Mouse (Mus musculus): ENCODE data around the gene Klhdc3. TPM values are rescaled to one million over a fixed set of nuclear protein-coding genes. Genes with fewer than 3 reads are reported as not detected.

Klhdc3 gene
- polyA plus RNA-seq, 1 experiment: 78.1 TPM

DNA sequence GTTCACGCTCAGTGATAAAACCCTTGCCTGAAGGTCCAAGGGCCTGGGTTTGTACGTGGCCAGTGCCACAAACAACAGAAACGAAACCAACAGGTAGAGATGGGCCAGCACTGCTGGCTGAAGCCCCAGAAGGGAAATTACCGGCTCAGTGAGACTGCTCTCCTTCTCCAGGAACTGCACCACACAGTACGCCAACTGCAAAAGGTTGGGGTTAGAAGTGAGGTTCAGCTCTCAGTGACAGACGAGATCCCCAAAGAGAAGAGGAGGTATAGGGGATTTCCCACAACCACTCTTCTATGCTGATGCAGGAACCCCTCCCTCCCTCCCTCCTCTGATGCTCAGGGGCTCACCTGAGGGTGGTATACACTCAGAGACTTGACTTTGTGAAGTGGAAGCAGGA lies 5.2 kb upstream of the Klhdc3 start:
- no peak for TF ChIP-seq CTCF (IDR thresholded peaks at IDR 0.05; ENCODE audit: insufficient read depth, low read length)
- no peak for TF ChIP-seq POLR2A (IDR thresholded peaks at IDR 0.05; ENCODE audit: borderline replicate concordance, extremely low read depth, low read depth, low read length)

DNA sequence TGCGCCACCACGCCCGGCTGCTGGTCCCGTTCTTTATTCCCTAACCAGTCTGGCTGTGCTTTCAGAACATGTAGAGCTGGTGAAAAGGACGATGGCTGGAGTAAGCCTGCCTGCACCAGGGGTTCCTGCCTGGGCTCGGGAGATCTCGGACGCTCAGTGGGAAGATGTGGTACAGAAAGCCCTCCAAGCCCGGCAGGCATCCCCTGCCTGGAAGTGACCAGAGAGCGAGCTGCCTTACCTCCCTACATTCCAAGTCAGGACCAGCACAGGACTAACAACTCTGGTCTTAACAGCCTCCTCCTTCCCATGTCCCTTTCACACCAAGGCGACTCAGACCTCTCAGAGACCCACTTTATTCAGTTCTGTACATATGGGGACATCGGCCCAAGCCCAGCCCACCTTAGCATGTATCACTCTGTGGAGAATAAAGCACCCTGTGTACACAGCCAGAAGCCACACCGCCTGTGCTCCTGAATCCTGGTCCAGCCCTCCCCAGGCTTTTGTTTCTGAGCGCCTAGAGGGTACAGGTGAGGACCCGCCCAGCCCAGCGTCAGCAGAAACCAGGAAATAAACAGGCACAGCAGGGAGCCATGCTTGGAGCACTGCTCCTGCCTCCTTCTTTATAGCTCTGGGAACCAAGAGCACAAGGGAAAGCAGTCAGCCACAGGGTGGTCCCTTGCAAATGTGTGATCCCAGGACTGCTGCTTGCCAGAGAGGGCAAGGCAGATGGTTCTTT lies 2.1 kb upstream of the Klhdc3 start:
- 87% methylated on average over 16 of the region's 16 CpGs for WGBS
- Histone ChIP-seq H3K4me3 (replicated peaks; ENCODE audit: extremely low read depth, low read depth, low read length) (no peak overlapping the region), H3K4me1 (ENCODE audit: control insufficient read depth, insufficient read depth, low read length) (peaks cover 6% of the 10 kb centered on the region; the same call in 1 of the 2 replicates)
- peak; percentile 13 for DNase-seq
- TF ChIP-seq CTCF (IDR thresholded peaks at IDR 0.05; ENCODE audit: insufficient read depth, low read length): no peak
- no peak for TF ChIP-seq POLR2A (IDR thresholded peaks at IDR 0.05; ENCODE audit: borderline replicate concordance, extremely low read depth, low read depth, low read length)

More for the DNA sequence above, 5.2 kb upstream of the Klhdc3 start:
- Histone ChIP-seq H3K4me1 (ENCODE audit: control insufficient read depth, insufficient read depth, low read length) (peaks cover 4% of the 10 kb centered on the region; the same call in 1 of the 2 replicates), H3K4me3 (replicated peaks; ENCODE audit: extremely low read depth, low read depth, low read length) (no peak overlapping the region)
- WGBS: 86% methylated on average over 6 of the region's 6 CpGs
- DNase-seq: no peak

DNA sequence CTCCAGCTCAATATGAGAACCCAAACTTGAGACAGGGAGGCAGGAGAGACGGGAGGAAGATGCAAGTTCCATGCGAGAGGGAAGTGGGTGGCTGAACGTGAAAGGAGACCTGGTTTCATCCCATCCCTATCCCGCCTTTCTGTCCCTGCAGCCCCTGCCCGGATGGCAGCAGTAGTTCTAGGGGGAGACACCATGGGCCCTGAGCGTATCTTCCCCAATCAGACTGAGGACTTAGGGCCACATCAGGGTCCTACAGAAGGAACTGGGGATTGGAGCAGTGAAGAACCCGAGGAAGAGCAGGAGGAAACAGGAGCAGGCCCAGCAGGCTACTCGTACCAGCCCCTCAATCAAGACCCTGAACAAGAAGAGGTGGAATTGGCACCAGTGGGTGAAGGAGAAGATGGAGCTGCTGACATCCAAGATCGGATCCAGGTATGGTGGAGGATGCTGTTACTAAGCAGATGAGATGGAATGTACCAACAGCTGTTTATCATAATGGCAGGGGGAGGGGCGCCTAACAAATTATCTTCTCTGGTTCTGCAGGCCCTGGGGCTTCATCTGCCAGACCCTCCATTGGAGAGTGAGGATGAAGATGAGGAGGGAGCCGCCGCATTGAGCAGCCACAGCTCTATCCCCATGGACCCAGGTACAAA lies 878 bp upstream of the Klhdc3 start:
- peaks cover 6% of the 10 kb centered on the region; the same call in 1 of the 2 replicates for H3K4me1 ChIP-seq (ENCODE audit: control insufficient read depth, insufficient read depth, low read length)
- TF ChIP-seq CTCF (IDR thresholded peaks at IDR 0.05; ENCODE audit: insufficient read depth, low read length) (no peak), POLR2A (IDR thresholded peaks at IDR 0.05; ENCODE audit: borderline replicate concordance, extremely low read depth, low read depth, low read length) (no peak)
- WGBS: 25% methylated on average over 12 of the region's 12 CpGs
- DNase-seq: peak; percentile 15
- peak overlapping the region; percentile 68 for H3K4me3 ChIP-seq (replicated peaks; ENCODE audit: extremely low read depth, low read depth, low read length)

DNA sequence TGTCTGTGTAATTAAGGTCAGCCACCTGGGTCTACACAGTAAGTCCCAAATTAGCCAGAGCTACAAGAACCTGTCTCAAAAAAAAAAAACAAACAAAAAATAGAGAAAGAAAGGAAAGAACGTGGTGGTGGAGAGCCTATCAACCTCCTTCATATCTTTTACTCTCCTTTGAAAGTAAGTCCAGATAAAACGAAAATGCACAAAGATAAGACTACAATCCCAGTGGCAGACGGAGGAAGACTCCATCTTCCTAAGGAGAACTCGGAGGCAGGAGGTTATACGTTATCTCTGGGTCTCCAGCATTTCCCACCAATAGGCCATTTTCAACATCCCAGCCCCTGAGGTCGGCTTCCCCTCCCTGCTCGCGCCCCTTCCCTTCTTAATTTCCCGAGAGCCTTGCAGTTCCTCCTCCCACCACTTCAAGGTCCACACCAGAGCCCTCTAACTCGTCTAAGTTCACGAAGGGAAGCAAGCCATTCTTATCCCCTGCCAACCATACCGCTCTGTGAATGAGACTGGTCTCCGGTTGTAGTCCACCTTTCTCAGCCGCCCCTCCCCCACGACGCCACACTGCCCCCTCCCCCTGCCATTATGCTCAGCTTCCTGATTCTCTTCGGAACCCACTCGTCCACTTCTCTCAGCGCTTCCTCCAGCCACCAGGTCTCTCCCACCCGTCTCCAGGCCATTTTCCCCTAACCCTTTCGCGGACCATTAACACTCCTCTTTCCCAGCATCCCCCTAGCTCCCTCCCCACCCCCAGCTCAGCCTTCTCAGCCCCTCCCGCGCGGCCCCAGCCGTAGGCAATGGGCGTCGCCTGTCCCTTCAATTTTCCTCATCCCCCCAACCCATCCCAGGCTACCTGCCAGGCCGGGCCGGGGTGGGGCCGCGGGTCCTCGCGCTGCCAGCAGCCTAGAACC lies 613 bp downstream of the Klhdc3 start:
- WGBS: 1% methylated on average over 34 of the region's 34 CpGs
- H3K4me1 ChIP-seq (ENCODE audit: control insufficient read depth, insufficient read depth, low read length): peaks cover 6% of the 10 kb centered on the region; the same call in 1 of the 2 replicates
- peak; percentile 21; the same call in 1 of the 2 replicates for TF ChIP-seq CTCF (IDR thresholded peaks at IDR 0.05; ENCODE audit: insufficient read depth, low read length)
- TF ChIP-seq POLR2A (IDR thresholded peaks at IDR 0.05; ENCODE audit: borderline replicate concordance, extremely low read depth, low read depth, low read length): no peak
- DNase-seq: no peak
- peak overlapping the region; percentile 75 for H3K4me3 ChIP-seq (replicated peaks; ENCODE audit: extremely low read depth, low read depth, low read length)

DNA sequence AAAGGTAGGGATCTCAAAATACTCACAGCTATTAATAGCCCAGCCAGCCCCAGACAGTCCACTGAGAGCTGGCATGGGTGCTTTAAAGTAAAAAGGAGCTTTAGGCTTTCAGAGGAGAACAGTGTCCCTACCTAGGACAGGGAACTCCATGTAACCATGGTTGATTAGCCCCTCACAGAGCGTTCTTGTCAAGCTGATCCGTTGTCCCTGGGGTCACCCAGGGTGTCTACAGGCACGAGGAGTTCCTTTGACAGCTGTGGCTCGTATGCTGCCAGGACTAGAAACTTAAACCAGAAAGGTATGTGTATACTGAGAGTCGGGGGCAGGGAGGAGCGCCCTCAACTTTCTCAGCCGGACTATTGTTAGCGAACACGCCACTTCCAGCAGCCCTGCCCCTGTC lies 1.8 kb downstream of the Klhdc3 start:
- WGBS: 24% methylated on average over 9 of the region's 9 CpGs
- peaks cover 8% of the 10 kb centered on the region for H3K4me1 ChIP-seq (ENCODE audit: control insufficient read depth, insufficient read depth, low read length)
- TF ChIP-seq POLR2A (IDR thresholded peaks at IDR 0.05; ENCODE audit: borderline replicate concordance, extremely low read depth, low read depth, low read length): no peak
- TF ChIP-seq CTCF (IDR thresholded peaks at IDR 0.05; ENCODE audit: insufficient read depth, low read length): no peak
- no peak overlapping the region for H3K4me3 ChIP-seq (replicated peaks; ENCODE audit: extremely low read depth, low read depth, low read length)
- peak; percentile 19 for DNase-seq

DNA sequence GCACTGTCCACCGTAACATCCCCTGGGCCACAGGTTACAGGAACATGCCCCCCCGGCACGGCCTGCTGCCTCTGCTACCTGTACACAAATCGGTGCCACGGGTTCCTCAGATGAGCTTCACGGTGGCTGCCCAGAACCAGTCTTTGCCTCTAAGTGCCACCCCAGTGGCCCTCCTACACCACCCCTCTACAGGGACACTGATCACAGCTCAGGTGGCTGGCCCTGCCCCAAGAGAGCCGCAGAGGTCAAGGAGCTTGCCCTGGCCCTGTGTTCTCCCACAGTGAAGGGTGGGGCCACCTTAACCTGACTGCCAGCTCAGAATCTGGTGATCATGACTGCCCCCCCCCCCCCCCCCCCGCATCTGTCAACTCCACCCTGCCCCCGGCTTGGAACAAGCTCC lies 2.3 kb downstream of the Klhdc3 start, which contains the start of gene Mea1:
Mea1 (plus strand) TSS at position 378 of the 400 bp plus-strand sequence.
- WGBS: 63% methylated on average over 9 of the region's 9 CpGs
- Histone ChIP-seq H3K4me1 (ENCODE audit: control insufficient read depth, insufficient read depth, low read length) (peaks cover 8% of the 10 kb centered on the region), H3K4me3 (replicated peaks; ENCODE audit: extremely low read depth, low read depth, low read length) (no peak within 1 kb of the TSS)
- TF ChIP-seq CTCF (IDR thresholded peaks at IDR 0.05; ENCODE audit: insufficient read depth, low read length): no peak
- no peak for TF ChIP-seq POLR2A (IDR thresholded peaks at IDR 0.05; ENCODE audit: borderline replicate concordance, extremely low read depth, low read depth, low read length)
- DNase-seq: peak; percentile 63

DNA sequence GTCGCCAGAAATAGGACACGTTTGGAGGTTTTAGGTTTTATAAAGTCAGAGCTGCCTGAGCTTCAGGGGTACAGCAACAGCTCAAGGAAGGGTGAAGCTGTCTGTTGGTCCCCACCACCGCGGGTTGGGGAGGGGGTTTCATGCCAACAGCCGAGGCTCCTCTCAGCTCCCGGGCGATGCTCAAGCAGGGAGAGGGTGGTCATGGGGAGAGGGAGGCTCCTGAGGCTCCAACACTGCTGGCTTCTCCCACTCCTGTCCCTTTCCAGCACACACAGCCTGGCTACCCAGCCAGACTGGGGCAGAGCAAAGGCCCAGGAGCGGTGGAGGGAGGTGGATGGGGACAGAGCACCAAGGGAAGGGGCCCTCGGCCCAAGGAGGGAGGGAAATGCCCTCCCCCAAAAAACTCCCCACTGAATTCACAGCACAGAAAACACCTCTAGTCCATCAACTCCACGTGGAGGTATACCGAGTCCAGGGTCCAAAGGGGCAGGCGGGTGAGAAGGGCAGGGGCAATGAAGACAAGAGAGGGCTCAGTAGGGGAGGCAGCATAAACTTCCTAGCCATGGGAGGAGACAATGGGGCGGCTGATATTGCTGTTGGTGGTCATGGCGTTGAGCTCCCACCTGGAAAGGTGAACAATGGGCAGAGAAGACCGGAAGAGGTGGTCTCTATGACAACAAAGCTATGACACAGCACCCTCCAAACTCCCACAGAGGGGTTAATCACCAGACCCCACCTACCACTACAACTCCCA lies 6.0 kb downstream of the Klhdc3 start:
- Histone ChIP-seq H3K4me3 (replicated peaks; ENCODE audit: extremely low read depth, low read depth, low read length) (peak overlapping the region; percentile 38), H3K4me1 (ENCODE audit: control insufficient read depth, insufficient read depth, low read length) (peaks cover 5% of the 10 kb centered on the region)
- no peak for DNase-seq
- 26% methylated on average over 15 of the region's 15 CpGs for WGBS
- TF ChIP-seq POLR2A (IDR thresholded peaks at IDR 0.05; ENCODE audit: borderline replicate concordance, extremely low read depth, low read depth, low read length) (no peak), CTCF (IDR thresholded peaks at IDR 0.05; ENCODE audit: insufficient read depth, low read length) (no peak)

DNA sequence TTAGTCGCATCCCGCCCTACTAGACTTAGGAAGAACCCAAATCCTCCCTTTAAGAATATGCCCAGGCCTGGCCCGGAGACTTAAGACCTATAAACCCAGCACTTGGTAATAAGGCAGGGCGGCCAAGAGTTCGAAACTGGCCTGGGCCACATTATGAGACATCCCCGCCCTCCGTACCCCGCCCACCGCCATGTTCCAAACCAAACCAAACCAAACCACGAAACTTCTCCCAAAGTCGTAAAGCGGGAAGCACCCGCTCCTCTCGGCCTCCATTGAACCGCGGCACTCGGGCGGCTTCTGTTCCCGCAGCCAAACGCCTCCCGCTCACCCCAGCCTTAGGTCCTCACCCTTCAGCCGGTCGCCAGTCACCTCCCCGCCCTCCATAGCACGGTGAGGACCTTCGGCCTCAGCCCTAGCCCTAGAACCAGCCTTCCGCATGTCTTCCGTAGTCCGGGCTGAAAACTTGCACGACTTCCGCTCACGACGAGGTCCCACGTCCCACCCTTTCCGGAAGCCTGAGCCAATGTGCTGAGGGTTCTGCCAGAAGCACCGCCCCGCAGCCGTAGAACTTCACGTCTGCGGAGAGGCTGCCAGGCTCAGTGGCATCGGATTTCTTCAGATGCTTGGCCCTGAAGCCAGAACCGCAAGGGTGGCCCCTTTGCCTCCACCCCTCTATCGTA lies 6.7 kb downstream of the Klhdc3 start, which contains the start of gene Rrp36:
Rrp36 (minus strand) TSS at position 503 of the 680 bp plus-strand sequence.
- TF ChIP-seq CTCF (IDR thresholded peaks at IDR 0.05; ENCODE audit: insufficient read depth, low read length): no peak
- peak; percentile 90; the same call in 1 of the 2 replicates for TF ChIP-seq POLR2A (IDR thresholded peaks at IDR 0.05; ENCODE audit: borderline replicate concordance, extremely low read depth, low read depth, low read length)
- peak; percentile 91 for DNase-seq
- Histone ChIP-seq H3K4me1 (ENCODE audit: control insufficient read depth, insufficient read depth, low read length) (peaks cover 4% of the 10 kb centered on the region), H3K4me3 (replicated peaks; ENCODE audit: extremely low read depth, low read depth, low read length) (peak within 1 kb of the TSS; percentile 76)
- under 1% methylated on average over 43 of the region's 43 CpGs for WGBS
